Mouse (Mus musculus): ENCODE data around the gene Ifna14.
"Not testable (repeated sequence)": the region's sequence is repeated elsewhere in the genome, so short reads cannot be mapped to it uniquely, and the experiment has no call there.

Ifna14 gene

DNA sequence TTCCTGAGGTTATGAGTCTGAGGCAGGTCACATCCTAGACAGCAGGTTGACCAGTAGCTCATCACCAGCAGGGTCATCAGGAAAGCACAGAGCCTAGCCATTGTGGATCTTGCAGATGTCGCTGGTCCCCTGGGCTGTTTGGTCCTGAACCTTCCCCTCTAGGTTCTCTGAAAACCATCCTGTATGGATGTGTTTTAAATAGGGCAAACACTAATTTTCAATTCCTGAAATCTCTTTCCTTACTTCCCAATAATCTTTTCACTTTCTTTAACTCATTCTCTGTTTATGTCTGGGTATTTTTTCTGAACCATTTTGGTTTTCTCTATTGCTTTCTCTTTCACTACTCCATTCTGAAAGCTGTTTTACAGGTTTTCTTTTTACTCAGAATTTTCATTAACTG is at the start of gene Ifna14:
Ifna14 (minus strand) TSS at position 101 of the 400 bp plus-strand sequence.
- no peak for DNase-seq

- DNase-seq, result no peak
Observed at GRCm38 (mm10) chr4:88603276-88603675, 31.7 kb upstream of the Ifna14 start, which contains the start of gene Ifna12. Gene Ifna12, minus strand, starts transcription at chr4:88603376.

DNA sequence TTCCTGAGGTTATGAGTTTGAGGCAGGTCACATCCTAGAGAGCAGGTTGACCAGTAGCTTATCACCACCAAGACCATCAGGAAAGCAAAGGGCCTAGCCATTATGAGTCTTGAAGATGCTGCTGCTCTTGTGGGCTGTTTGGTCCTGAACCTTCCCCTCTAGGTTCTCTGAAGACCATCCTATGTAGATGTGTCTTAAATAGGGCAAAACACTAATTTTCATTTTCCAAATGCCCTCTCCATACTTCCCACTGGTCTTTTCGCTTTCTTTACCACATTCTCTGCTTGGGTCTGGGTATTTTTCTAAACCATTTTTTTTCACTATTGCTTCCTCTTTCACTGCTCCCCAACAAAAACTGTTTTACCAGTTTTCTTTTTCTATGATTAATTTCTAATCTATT is 20.7 kb upstream of the Ifna14 start, which contains the start of gene Ifna9:
Ifna9 (minus strand) TSS at position 101 of the 400 bp plus-strand sequence.
- DNase-seq, result no peak

DNA sequence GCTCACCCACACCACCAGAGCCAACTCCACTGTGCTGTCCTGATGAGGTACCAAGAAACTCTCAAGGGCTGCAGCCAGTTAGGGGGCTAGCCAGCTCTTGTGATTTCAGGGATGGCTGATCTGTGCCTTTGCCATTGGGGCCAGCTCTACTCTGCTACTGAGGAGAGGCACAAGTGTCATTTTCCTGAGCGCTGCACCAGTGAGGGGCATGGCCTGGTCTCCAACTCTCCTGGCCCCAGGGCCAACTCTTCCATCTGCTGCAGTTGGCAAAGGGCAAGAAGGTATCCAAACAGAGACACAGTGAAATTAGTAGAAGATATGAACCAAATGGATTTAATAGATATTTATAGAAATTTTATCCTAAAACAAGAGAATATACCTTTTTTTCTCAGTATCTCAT is 9.8 kb downstream of the Ifna14 start:
- no peak for DNase-seq

DNA sequence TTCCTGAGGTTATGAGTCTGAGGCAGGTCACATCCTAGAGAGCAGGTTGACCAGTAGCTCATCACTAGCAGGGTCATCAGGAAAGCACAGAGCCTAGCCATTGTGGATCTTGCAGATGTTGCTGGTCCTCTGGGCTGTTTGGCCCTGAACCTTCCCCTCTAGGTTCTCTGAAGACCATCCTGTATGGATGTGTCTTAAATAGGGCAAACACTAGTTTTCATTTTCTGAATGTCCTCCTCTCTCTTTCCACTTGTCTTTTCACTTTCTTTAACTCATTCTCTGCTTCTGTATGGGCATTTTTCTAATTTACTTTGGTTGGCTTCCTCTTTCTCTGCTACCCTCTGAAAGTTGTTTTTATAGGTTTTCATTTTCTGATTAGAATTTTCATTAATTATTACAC is 13.5 kb downstream of the Ifna14 start, which contains the start of gene Ifna15:
Ifna15 (minus strand) TSS at position 101 of the 400 bp plus-strand sequence.
- not testable (repeated sequence) for DNase-seq

DNA sequence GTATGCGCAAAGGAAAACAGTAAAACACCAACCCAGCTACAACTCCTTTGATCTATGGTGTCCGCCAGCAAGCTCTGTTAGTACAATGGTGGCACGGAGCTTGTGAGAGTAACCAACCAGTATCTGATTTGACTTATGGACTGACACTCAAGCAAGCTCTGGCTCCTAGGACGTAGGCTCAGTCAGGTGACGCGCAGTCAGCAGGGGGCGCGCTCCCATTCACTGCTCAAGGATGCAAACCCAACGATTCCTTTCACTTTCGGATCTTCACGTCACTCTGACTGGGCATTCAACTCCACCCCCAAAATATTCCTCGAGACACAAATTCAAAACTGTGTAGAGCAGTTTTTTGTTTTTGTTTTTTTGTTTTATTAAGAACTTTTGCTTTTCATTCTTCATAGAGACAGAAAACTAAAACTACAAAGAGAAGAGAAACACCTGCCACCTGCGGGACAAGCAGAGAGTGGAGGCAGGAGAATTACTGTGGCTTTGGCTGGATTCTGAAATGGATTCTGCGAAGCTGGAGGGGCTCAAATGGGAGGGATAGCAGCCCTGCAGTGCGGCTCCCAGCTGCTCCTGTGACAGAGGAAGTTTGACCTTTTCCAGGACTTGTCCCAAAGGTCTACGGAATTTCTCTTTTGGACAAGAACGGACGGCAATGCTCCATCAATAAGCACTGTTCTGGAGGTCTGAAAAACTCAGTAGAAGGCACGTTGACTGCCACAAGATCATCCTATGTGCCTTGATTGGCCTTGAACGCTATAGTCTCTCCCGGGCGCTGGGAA is 21.2 kb downstream of the Ifna14 start:
- DNase-seq, result peak; percentile 81 to 84

DNA sequence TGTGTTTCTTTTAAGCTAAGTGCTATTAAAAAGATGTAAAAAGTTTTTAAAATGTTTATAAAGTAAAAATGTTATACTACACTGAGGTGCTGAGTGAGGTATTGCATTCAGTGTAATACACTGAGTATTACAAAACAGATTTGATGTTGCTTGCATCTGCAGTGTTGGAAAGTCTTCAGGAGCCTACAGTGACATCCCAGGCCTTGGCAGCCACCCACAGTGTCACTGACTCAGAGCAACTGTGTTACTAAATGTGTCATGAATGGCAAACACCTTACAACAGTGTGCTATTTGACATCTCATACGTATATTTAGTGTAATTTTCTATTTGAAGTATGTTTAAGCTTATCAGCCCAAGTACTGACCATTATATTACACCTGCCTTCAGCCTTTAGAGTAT is 23.6 kb downstream of the Ifna14 start:
- DNase-seq, result no peak

DNA sequence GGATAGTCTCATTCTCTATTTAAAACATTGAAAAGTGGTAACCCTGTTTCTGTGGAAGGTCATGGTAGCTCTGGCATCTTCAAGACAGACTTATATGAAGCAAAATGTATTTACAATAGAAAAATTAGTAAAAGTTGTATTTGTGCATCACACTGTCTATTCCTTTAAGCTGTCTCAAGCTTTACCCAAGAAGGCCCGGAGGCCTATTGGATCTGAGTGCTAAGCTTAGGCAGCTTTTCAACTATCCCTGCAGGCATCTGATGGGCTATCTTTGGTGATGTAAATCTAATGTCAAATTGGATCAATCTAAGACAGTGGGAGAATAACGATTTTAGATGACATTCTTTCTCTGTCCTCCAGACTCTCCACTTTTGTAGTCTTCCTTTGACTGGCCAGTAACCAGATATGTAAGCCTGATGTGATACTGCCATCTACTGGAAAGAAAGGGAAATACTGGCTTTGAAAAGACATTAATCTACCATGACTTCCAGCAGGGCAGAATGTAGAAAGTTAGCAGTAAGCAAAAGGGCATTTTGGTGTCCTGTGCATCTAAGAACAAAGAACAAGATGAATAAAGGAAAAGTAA is 27.9 kb downstream of the Ifna14 start:
- peak in 1 of 2 experiments; percentile 6 for DNase-seq

DNA sequence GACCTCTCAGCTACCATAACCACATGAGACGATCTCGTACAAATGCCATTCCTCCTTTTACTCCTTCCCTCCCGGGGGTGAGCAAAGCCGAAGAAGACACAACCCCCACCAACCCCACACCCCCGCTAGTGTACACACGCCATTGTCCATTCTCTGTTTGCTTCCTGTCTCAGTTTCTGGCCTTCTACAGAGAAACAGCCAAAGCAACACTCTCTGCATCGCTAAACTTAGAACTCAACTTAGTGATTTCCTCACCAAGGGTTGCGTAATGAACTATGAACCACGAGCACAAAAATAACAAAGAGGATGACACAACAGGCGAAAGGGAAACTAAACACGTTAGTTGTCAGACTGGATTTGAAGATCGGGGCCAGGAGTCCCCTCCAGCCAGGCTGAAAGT is 34.3 kb downstream of the Ifna14 start:
- peak; percentile 35 to 71 for DNase-seq

DNA sequence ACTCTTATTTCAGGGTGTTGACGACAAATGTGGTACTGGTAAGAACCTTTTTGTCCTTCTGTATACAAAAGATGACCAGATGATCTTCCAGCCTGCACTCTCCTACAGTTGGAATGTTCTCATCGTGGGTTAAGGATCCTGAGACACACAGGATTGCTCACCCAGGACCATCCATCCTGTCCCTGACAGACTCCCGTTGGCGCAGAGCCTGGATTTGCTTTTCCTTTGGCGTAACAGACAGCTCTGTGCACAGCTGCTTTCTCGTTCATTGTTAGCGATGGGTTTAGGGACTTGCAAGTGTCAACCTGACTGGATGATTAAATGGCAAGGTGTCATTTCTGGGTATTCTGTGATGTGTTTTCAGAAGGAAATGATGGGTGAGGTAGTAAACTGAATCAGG is 35.0 kb downstream of the Ifna14 start:
- DNase-seq, result peak in 1 of 2 experiments; percentile 22

DNA sequence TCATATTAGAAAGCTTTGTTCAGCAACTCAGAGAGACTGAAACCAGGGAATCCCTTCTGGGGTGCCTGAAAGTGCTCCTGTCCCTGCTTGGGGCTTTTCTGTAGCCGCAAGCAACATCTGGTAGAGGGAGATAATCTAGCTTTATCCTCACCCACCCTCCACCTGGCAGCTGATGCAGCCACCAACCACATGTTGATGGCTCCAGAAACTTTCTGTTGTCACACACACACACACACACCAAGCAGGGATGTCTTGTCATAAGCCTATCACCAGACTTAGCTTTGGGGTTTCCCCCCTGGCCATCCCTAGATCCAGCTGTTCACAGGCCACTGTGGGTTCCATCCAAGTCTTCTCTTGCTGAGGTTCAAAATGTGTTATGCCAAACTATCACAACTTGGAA is 35.9 kb downstream of the Ifna14 start:
- no peak for DNase-seq

GRCm38 (mm10) chr4:88534903-88535302 is 36.7 kb downstream of the Ifna14 start:
- no peak for DNase-seq

DNA sequence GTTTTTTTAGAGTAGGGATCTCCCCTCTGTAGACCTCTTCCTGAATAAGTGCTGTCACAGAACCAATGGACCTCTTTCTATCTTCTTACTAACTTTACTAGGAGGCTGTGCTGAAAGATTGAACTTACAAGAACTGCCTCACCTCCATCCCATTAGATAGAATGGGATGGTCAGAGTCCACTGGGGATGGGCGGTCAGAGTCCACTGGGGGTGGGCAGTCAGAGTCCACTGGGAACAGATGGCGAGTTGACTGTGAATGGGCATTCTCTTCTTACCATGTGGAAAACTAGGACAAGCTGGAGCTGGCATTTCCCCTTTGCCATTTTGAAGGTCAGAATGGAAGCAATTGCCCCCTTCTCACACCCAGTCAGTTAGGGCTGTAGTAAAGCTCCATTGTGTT is 38.1 kb downstream of the Ifna14 start:
- no peak for DNase-seq

GRCm38 (mm10) chr4:88530892-88531291 is 40.7 kb downstream of the Ifna14 start:
- DNase-seq, result no peak

GRCm38 (mm10) chr4:88530271-88530670 is 41.3 kb downstream of the Ifna14 start:
- no peak for DNase-seq

- no peak for DNase-seq
Observed at GRCm38 (mm10) chr4:88526379-88527049, 45.1 kb downstream of the Ifna14 start.

GRCm38 (mm10) chr4:88525393-88525792 is 46.2 kb downstream of the Ifna14 start:
- no peak for DNase-seq

- DNase-seq, result peak in 1 of 2 experiments; percentile 9
Observed at GRCm38 (mm10) chr4:88523241-88523640, 48.4 kb downstream of the Ifna14 start.

- no peak for DNase-seq
Observed at GRCm38 (mm10) chr4:88522674-88523073, 48.9 kb downstream of the Ifna14 start, which contains the start of gene Ifnb1. Gene Ifnb1, minus strand, starts transcription at chr4:88522774.

Data from lung, adult 18-20 months (tissue).